Mouse (Mus musculus): ENCODE data around the gene 4930402F06Rik.

The 4930402F06Rik gene

GRCm38 (mm10) chr2:35417231-35417630 lies 20.3 kb upstream of the 4930402F06Rik start:
- no peak for DNase-seq (ENCODE audit: low read depth, low spot score)

- DNase-seq (ENCODE audit: low read depth, low spot score), result no peak
These were observed 19.5 kb upstream of the 4930402F06Rik start for GRCm38 (mm10) chr2:35416473-35416872.

- DNase-seq (ENCODE audit: low read depth, low spot score), result no peak
These were observed 15.8 kb upstream of the 4930402F06Rik start for GRCm38 (mm10) chr2:35412810-35413209.

GRCm38 (mm10) chr2:35412246-35412645 lies 15.3 kb upstream of the 4930402F06Rik start:
- DNase-seq (ENCODE audit: low read depth, low spot score), result no peak

- DNase-seq (ENCODE audit: low read depth, low spot score), result no peak
These were observed 14.7 kb upstream of the 4930402F06Rik start for GRCm38 (mm10) chr2:35411640-35412190.

GRCm38 (mm10) chr2:35409466-35409865 lies 12.5 kb upstream of the 4930402F06Rik start:
- DNase-seq (ENCODE audit: low read depth, low spot score), result no peak

GRCm38 (mm10) chr2:35408409-35409110 lies 11.6 kb upstream of the 4930402F06Rik start:
- DNase-seq (ENCODE audit: low read depth, low spot score), result no peak

GRCm38 (mm10) chr2:35407878-35408277 lies 10.9 kb upstream of the 4930402F06Rik start:
- no peak for DNase-seq (ENCODE audit: low read depth, low spot score)

GRCm38 (mm10) chr2:35407266-35407665 lies 10.3 kb upstream of the 4930402F06Rik start:
- no peak for DNase-seq (ENCODE audit: low read depth, low spot score)

GRCm38 (mm10) chr2:35406611-35407010 lies 9.6 kb upstream of the 4930402F06Rik start:
- no peak for DNase-seq (ENCODE audit: low read depth, low spot score)

- DNase-seq (ENCODE audit: low read depth, low spot score), result no peak
These were observed 5.4 kb upstream of the 4930402F06Rik start for GRCm38 (mm10) chr2:35402391-35402790.

GRCm38 (mm10) chr2:35400739-35401138 lies 3.8 kb upstream of the 4930402F06Rik start:
- DNase-seq (ENCODE audit: low read depth, low spot score), result no peak

- DNase-seq (ENCODE audit: low read depth, low spot score), result no peak
These were observed 1.3 kb upstream of the 4930402F06Rik start for GRCm38 (mm10) chr2:35398184-35398828.

GRCm38 (mm10) chr2:35397590-35398173 lies 707 bp upstream of the 4930402F06Rik start:
- DNase-seq (ENCODE audit: low read depth, low spot score), result peak; percentile 31

GRCm38 (mm10) chr2:35385441-35385871 lies 11.5 kb downstream of the 4930402F06Rik start:
- DNase-seq (ENCODE audit: low read depth, low spot score), result no peak

GRCm38 (mm10) chr2:35379306-35379705 lies 17.7 kb downstream of the 4930402F06Rik start:
- DNase-seq (ENCODE audit: low read depth, low spot score), result no peak

GRCm38 (mm10) chr2:35377600-35377999 lies 19.4 kb downstream of the 4930402F06Rik start:
- DNase-seq (ENCODE audit: low read depth, low spot score), result no peak

- no peak for DNase-seq (ENCODE audit: low read depth, low spot score)
These were observed 24.0 kb downstream of the 4930402F06Rik start for GRCm38 (mm10) chr2:35373003-35373402.

- no peak for DNase-seq (ENCODE audit: low read depth, low spot score)
These were observed 26.3 kb downstream of the 4930402F06Rik start for GRCm38 (mm10) chr2:35370686-35371085.

GRCm38 (mm10) chr2:35367629-35368028 lies 29.3 kb downstream of the 4930402F06Rik start, which contains the start of gene 4930568D16Rik:
Gene 4930568D16Rik, minus strand, starts transcription at chr2:35367729.
- DNase-seq (ENCODE audit: low read depth, low spot score), result no peak

- no peak for DNase-seq (ENCODE audit: low read depth, low spot score)
These were observed 47.8 kb downstream of the 4930402F06Rik start for GRCm38 (mm10) chr2:35349184-35349583.

GRCm38 (mm10) chr2:35345984-35346383 lies 51.0 kb downstream of the 4930402F06Rik start:
- DNase-seq (ENCODE audit: low read depth, low spot score), result no peak

Data from WW6 (cell line).